In genomic region chr9:48647648-48648284, GRCm38 (mm10) we compare ENCODE assay signal across 10 mouse cellular contexts. TPM values are rescaled to one million over a fixed set of nuclear protein-coding genes. Genes with fewer than 3 reads are reported as not detected.
DNase-seq lines count a peak whose midpoint lies in the region; ATAC-seq and TF ChIP-seq lines count a peak whose summit lies in the region.
"Had no signal": no experiment of that assay in that cellular context is flagged by ENCODE, and none has a peak within 500 bp of the region (broad histone marks: within the 10 kb centered on the region; RNA-seq: fewer than 3 reads in every experiment).

No protein-coding gene starts in this region.

- no peak for ATAC-seq in forebrain, embryonic 11.5 days (replicated peaks; ENCODE audit: low FRiP score)
- no peak for ATAC-seq in forebrain, embryonic 14.5 days
- no peak for ATAC-seq in liver, embryonic 11.5 days (replicated peaks; ENCODE audit: low FRiP score)
- no peak for ATAC-seq in liver, embryonic 12.5 days
- ATAC-seq in monocyte, adult 5-6 weeks (replicated peaks; ENCODE audit: insufficient number of reproducible peaks, low FRiP score, low TSS enrichment, poor library complexity, severe bottlenecking) = no peak

- 15% methylated on average over 10 of the region's 10 CpGs for WGBS in forebrain, embryonic 11.5 days
- 16% methylated on average over 10 of the region's 10 CpGs for WGBS in forebrain, embryonic 14.5 days
- 47% methylated on average over 10 of the region's 10 CpGs for WGBS in liver, embryonic 11.5 days
- WGBS in liver, embryonic 12.5 days (ENCODE audit: insufficient replicate concordance) = 50% methylated on average over 10 of the region's 10 CpGs
- 23% methylated on average over 10 of the region's 10 CpGs for WGBS in limb, embryonic 10.5 days

- H3K27me3 ChIP-seq in forebrain, embryonic 11.5 days (ENCODE audit: control insufficient read depth, insufficient read depth, low read length) = no peaks in the 10 kb centered on the region
- H3K27me3 ChIP-seq in forebrain, embryonic 14.5 days (replicated peaks; ENCODE audit: control insufficient read depth, insufficient read depth, low read length) = no peaks in the 10 kb centered on the region; the same call in 1 of the 2 replicates
- H3K27me3 ChIP-seq in liver, embryonic 11.5 days (replicated peaks; ENCODE audit: control insufficient read depth, insufficient read depth, low read length) = peaks cover 10% of the 10 kb centered on the region
- peaks cover 15% of the 10 kb centered on the region for H3K27me3 ChIP-seq in liver, embryonic 12.5 days (replicated peaks)
- H3K27me3 ChIP-seq in limb, embryonic 10.5 days (ENCODE audit: low read depth, poor library complexity, severe bottlenecking) = peaks cover 9% of the 10 kb centered on the region; the same call in 1 of the 2 replicates

- H3K4me3 ChIP-seq in forebrain, embryonic 11.5 days (ENCODE audit: low read depth, low read length) = no peak overlapping the region
- no peak overlapping the region for H3K4me3 ChIP-seq in forebrain, embryonic 14.5 days (ENCODE audit: low read depth, low read length)
- no peak overlapping the region for H3K4me3 ChIP-seq in liver, embryonic 11.5 days (ENCODE audit: low read depth, low read length)
- no peak overlapping the region for H3K4me3 ChIP-seq in liver, embryonic 12.5 days
- no peak overlapping the region for H3K4me3 ChIP-seq in cortical plate, adult 2 months (ENCODE audit: insufficient read depth, low read length)
- no peak overlapping the region for H3K4me3 ChIP-seq in limb, embryonic 10.5 days
- H3K4me3 ChIP-seq: limb, embryonic 15.5 days had no signal

- H3K4me2 ChIP-seq in forebrain, embryonic 11.5 days (ENCODE audit: low read depth, low read length, severe bottlenecking) = 0 out of 2 replicates have a peak overlapping the region, but pooled peaks have one; percentile 18
- no peak overlapping the region for H3K4me2 ChIP-seq in forebrain, embryonic 14.5 days (ENCODE audit: low read length)
- H3K4me2 ChIP-seq in liver, embryonic 11.5 days = no peak overlapping the region
- no peak overlapping the region for H3K4me2 ChIP-seq in liver, embryonic 12.5 days
- H3K4me2 ChIP-seq: limb, embryonic 15.5 days had no signal

- DNase-seq in forebrain, embryonic 11.5 days (ENCODE audit: low spot score) = peak; percentile 64
- no peak for DNase-seq in forebrain, embryonic 14.5 days (ENCODE audit: low spot score)
- DNase-seq in liver, embryonic 11.5 days (ENCODE audit: low spot score) = peak; percentile 31
- peak; percentile 35 for DNase-seq in limb, embryonic 10.5 days (ENCODE audit: low spot score)
- no peak for DNase-seq in thymus, adult 18-20 months
- DNase-seq: thymus, adult 2 months had no signal

- peak overlapping the region; percentile 28; the same call in 1 of the 2 replicates for H3K27ac ChIP-seq in forebrain, embryonic 11.5 days (ENCODE audit: low read depth, low read length)
- no peak overlapping the region for H3K27ac ChIP-seq in forebrain, embryonic 14.5 days (ENCODE audit: low read depth, low read length)
- no peak overlapping the region for H3K27ac ChIP-seq in liver, embryonic 11.5 days (ENCODE audit: low read depth, low read length)
- no peak overlapping the region for H3K27ac ChIP-seq in liver, embryonic 12.5 days
- H3K27ac ChIP-seq in cortical plate, adult 2 months (ENCODE audit: insufficient read depth, low read length) = 0 out of 2 replicates have a peak overlapping the region, but pooled peaks have one; percentile 33
- H3K27ac ChIP-seq in limb, embryonic 10.5 days = peak overlapping the region; percentile 20; the same call in 1 of the 2 replicates
- H3K27ac ChIP-seq: limb, embryonic 15.5 days had no signal

- TF ChIP-seq CTCF in cortical plate, adult 2 months (IDR thresholded peaks at IDR 0.05; ENCODE audit: extremely low read depth, insufficient read depth, low read length) = no peak

- H3K36me3 ChIP-seq in forebrain, embryonic 11.5 days (ENCODE audit: control insufficient read depth, insufficient read depth, low read length) = no peaks in the 10 kb centered on the region
- no peaks in the 10 kb centered on the region for H3K36me3 ChIP-seq in forebrain, embryonic 14.5 days (ENCODE audit: control insufficient read depth, insufficient read depth, low read length)
- H3K36me3 ChIP-seq in liver, embryonic 11.5 days (ENCODE audit: control insufficient read depth, insufficient read depth, low read length) = no peaks in the 10 kb centered on the region
- H3K36me3 ChIP-seq in liver, embryonic 12.5 days = no peaks in the 10 kb centered on the region
- no peaks in the 10 kb centered on the region for H3K36me3 ChIP-seq in limb, embryonic 10.5 days
- H3K36me3 ChIP-seq: limb, embryonic 15.5 days had no signal

- no peaks in the 10 kb centered on the region for H3K9me3 ChIP-seq in forebrain, embryonic 11.5 days (ENCODE audit: control insufficient read depth, low read length)
- H3K9me3 ChIP-seq in forebrain, embryonic 14.5 days (replicated peaks; ENCODE audit: control insufficient read depth, low read length) = no peaks in the 10 kb centered on the region
- no peaks in the 10 kb centered on the region; the same call in 1 of the 2 replicates for H3K9me3 ChIP-seq in liver, embryonic 11.5 days (ENCODE audit: control insufficient read depth, low read length)
- peaks cover 8% of the 10 kb centered on the region for H3K9me3 ChIP-seq in liver, embryonic 12.5 days (replicated peaks)
- 0 out of 2 replicates have a peak, but pooled peaks cover 5% of the 10 kb centered on the region for H3K9me3 ChIP-seq in limb, embryonic 10.5 days (replicated peaks)
- H3K9me3 ChIP-seq: limb, embryonic 15.5 days had no signal

- TF ChIP-seq POLR2A in cortical plate, adult 2 months (IDR thresholded peaks at IDR 0.05; ENCODE audit: extremely low read depth, insufficient read depth, low read length) = no peak

- H3K4me1 ChIP-seq in forebrain, embryonic 11.5 days (replicated peaks; ENCODE audit: control insufficient read depth, insufficient read depth, low read length) = peaks cover 32% of the 10 kb centered on the region
- H3K4me1 ChIP-seq in forebrain, embryonic 14.5 days (ENCODE audit: control insufficient read depth, insufficient read depth, low read length) = peaks cover 25% of the 10 kb centered on the region
- H3K4me1 ChIP-seq in liver, embryonic 11.5 days (replicated peaks; ENCODE audit: control insufficient read depth, insufficient read depth, low read length) = peaks cover 13% of the 10 kb centered on the region
- H3K4me1 ChIP-seq in liver, embryonic 12.5 days = peaks cover 27% of the 10 kb centered on the region
- H3K4me1 ChIP-seq in cortical plate, adult 2 months (ENCODE audit: control insufficient read depth, insufficient read depth, low read length) = peaks cover 2% of the 10 kb centered on the region; the same call in 1 of the 2 replicates
- H3K4me1 ChIP-seq in limb, embryonic 10.5 days = peaks cover 55% of the 10 kb centered on the region

- no peak overlapping the region for H3K9ac ChIP-seq in forebrain, embryonic 11.5 days (ENCODE audit: low read length)
- H3K9ac ChIP-seq in forebrain, embryonic 14.5 days (ENCODE audit: low read length) = no peak overlapping the region
- H3K9ac ChIP-seq in liver, embryonic 11.5 days (ENCODE audit: low read depth, low read length) = no peak overlapping the region
- H3K9ac ChIP-seq in liver, embryonic 12.5 days = no peak overlapping the region
- H3K9ac ChIP-seq: limb, embryonic 15.5 days had no signal

RNA-seq across cellular contexts. Expression of gene Nnmt, which starts 42.8 kb away (rescaled TPM):
- 1.1 and 1.9 TPM in 2 replicates for polyA plus RNA-seq in forebrain, embryonic 11.5 days (2014; fragmentation: Nextera tagmentation; extraction: Ambion mirVana)
- 0.72 and 1.1 TPM in 2 replicates for polyA plus RNA-seq in forebrain, embryonic 14.5 days (2014; fragmentation: Nextera tagmentation; extraction: Ambion mirVana)
- polyA plus RNA-seq in liver, embryonic 11.5 days (2014; fragmentation: Nextera tagmentation; extraction: Ambion mirVana) = 1.3 and 1.8 TPM in 2 replicates
- polyA plus RNA-seq in liver, embryonic 12.5 days (2016; fragmentation: Nextera tagmentation; extraction: Ambion mirVana) = 0.43 and 0.59 TPM in 2 replicates
- 0.35 and 0.51 TPM in 2 replicates for polyA plus RNA-seq in cortical plate, adult 2 months (2012; rRNA removed)
- 0.19 TPM in 2 replicates for polyA plus RNA-seq in limb, embryonic 10.5 days (2016; fragmentation: Nextera tagmentation; extraction: Ambion mirVana)
- not detected in 3 replicates for total RNA-seq in monocyte, adult 5-6 weeks (2017)

Comparison
In these comparisons a context has a peak if more than half of its experiments do, and no peak if none do; other contexts are left out.
1. DNase-seq: peak in forebrain, embryonic 11.5 days (single experiment), liver, embryonic 11.5 days (single experiment) and limb, embryonic 10.5 days (single experiment); none in forebrain, embryonic 14.5 days (single experiment) and thymus, adult 18-20 months (0 of 2).
2. H3K27ac ChIP-seq: peak in forebrain, embryonic 11.5 days (single experiment), cortical plate, adult 2 months (single experiment) and limb, embryonic 10.5 days (single experiment); none in forebrain, embryonic 14.5 days (single experiment), liver, embryonic 11.5 days (single experiment) and liver, embryonic 12.5 days (single experiment).